Mouse (Mus musculus) layer of hippocampus, adult 18-20 months (tissue): Measurements from ENCODE around the gene Ints7. TPM values are rescaled to one million over a fixed set of nuclear protein-coding genes. Genes with fewer than 3 reads are reported as not detected.

Source experiments
- DNase-seq, 2 experiments: peaks; one replicate each; pipeline ENCODE4 v3.0.0; 2022; ENCODE audit warnings: low spot score in 2 of 2
- total RNA-seq, 2 experiments: library from RNA; stranded (reverse); gene quantifications; 2 replicates each; pipeline ENCODE4 v1.2.3; 2021

Gene Ints7
- total RNA-seq, 2 experiments from 2014 or later: 20.7 to 23.2 TPM

- DNase-seq: no peak
Measured at GRCm38 (mm10) chr1:191583836-191584235, 8.4 kb downstream of the Ints7 start.

GRCm38 (mm10) chr1:191584483-191584882 lies 9.0 kb downstream of the Ints7 start:
- no peak for DNase-seq

DNA sequence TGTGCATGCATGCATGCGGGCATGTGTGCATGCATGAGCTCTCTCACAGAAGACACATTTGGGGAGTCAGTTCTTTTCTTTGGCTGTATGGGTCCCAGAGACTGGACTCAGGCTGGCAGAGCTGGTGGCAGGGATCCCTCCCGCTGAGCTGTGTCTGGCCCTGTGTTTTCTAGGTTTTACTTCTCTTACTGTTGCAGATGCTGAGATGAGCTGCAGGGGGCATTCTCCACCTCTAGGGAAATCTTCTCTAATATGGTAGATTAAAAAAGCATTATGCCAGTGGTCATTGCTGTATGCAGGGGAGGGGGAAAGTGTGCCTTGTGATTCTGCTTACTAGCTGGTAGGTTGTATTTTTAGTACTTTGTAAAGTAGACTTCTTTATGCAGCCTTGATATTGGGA lies 10.3 kb downstream of the Ints7 start:
- DNase-seq: peak in 1 of 2 experiments; percentile 10

GRCm38 (mm10) chr1:191587062-191587461 lies 11.6 kb downstream of the Ints7 start:
- peak in 1 of 2 experiments; percentile 25 for DNase-seq

- no peak for DNase-seq
Measured at GRCm38 (mm10) chr1:191588749-191589148, 13.3 kb downstream of the Ints7 start.

- DNase-seq: peak in 1 of 2 experiments; percentile 36
Measured at GRCm38 (mm10) chr1:191592016-191592720, 16.7 kb downstream of the Ints7 start.

DNA sequence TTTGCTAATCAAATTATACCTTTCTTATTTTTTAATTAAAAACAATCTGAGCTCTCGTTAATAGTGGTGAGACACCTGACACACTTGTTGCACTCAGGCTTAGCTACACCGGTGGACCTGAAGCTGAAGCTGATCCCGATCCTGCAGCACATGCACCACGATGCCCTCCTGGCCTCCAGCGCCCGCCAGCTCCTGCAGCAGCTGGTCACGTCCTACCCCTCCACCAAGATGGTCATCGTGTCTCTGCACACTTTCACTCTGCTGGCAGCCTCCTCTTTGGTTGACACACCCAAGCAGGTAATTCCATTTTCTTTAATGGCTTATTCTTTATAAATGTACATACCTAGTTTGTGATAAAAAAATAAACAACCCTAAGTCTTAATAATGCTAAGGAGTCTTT lies 20.6 kb downstream of the Ints7 start:
- no peak for DNase-seq

- DNase-seq: no peak
Measured at GRCm38 (mm10) chr1:191599210-191599609, 23.8 kb downstream of the Ints7 start.

GRCm38 (mm10) chr1:191604690-191605089 lies 29.3 kb downstream of the Ints7 start:
- DNase-seq: peak in 1 of 2 experiments; percentile 26

GRCm38 (mm10) chr1:191609051-191609450 lies 33.6 kb downstream of the Ints7 start:
- no peak for DNase-seq

- DNase-seq: no peak
Measured at GRCm38 (mm10) chr1:191609578-191609977, 34.1 kb downstream of the Ints7 start.

DNA sequence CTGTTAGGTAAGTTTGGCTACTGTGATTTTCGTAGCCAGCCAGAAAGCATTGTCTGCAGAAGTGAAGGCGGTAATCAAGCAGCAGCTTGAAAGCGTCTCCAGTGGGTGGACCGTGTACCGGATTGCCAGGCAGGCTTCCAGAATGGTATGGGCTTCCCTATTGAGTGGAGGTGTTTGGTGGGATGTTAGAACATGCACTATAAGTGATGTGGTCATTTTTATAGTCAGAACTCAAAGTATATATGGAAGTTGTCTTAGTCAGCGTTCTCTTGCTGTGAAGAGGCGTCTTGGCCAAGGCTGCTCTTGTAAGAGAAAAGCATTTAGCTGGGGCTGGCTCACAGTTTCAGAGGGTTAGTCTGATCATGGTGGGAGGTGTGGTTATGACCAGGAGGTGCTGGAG lies 34.9 kb downstream of the Ints7 start:
- no peak for DNase-seq

- no peak for DNase-seq
Measured at GRCm38 (mm10) chr1:191611686-191612085, 36.2 kb downstream of the Ints7 start.

- no peak for DNase-seq
Measured at GRCm38 (mm10) chr1:191612877-191613276, 37.4 kb downstream of the Ints7 start.

DNA sequence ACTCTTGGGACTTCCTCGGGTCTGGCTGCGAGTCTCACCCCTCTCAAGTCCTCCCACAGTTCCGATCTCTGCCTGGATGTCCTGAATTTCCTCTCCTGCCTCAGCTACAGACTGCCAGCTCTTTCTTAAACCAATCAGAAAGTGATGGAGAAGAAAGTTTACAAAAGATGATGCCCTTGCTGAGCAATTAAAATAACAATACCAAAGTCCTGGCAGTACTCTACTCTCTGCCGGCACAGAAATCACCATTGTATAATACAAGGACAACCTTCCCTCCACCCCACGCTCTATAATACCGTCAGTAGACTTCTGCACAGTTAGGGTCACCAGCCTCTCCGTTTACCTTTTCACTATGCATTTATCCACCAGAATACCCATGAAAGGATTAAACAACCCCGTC lies 40.8 kb downstream of the Ints7 start:
- no peak for DNase-seq

- no peak for DNase-seq
Measured at GRCm38 (mm10) chr1:191617589-191617988, 42.2 kb downstream of the Ints7 start.

DNA sequence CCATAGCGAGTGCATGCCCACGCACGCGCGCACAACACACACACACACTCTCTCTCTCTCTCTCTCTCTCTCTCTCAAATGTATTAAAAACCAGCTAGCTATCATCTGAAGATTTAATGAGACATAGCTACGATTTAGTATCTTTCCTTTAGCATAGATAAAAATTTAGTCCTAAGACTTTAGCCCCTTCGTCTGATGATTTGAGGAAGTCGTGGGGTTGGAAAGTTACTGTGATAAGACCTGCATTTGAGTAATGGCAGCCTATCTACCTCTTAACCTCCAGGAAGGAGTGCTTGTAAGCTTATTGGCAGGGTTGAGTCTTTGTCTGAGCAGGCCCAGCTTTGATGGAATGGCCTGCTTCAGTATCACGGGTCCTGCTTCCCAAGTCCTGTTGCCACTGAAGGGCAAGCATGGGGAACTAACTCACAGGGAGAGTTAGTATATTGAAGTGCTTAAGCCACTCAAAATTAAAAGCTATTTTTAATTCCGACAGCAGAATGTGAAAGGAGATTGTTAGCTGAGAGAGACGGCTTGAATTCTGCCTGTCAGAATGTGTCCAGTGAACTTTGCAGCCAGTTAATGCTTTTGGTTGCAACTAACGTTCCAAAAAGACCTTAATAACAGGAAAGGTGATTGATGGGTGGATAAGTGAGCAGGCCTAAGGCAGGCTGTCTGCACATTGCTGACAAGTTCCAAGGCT lies 42.8 kb downstream of the Ints7 start:
- no peak for DNase-seq

DNA sequence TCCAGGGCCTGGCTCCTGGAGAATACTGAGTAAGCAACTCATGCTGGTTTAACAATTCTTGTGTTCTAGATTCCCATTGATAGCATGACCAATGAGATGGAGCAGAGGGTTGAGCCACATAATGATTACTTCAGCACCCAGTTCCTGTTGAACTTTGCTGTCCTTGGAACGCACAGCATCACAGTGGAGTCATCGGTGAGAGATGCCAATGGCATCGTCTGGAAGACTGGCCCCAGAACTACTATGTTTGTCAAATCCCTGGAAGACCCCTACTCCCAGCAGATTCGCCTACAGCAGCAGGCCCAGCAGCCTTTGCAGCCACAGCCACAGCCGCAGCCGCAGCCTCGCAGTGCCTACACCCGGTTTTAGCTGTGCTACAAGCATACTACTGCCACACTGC lies 45.7 kb downstream of the Ints7 start:
- no peak for DNase-seq

GRCm38 (mm10) chr1:191622801-191623200 lies 47.4 kb downstream of the Ints7 start:
- no peak for DNase-seq

GRCm38 (mm10) chr1:191624492-191624891 lies 49.1 kb downstream of the Ints7 start:
- no peak for DNase-seq

- no peak for DNase-seq
Measured at GRCm38 (mm10) chr1:191625026-191625425, 49.6 kb downstream of the Ints7 start.

DNA sequence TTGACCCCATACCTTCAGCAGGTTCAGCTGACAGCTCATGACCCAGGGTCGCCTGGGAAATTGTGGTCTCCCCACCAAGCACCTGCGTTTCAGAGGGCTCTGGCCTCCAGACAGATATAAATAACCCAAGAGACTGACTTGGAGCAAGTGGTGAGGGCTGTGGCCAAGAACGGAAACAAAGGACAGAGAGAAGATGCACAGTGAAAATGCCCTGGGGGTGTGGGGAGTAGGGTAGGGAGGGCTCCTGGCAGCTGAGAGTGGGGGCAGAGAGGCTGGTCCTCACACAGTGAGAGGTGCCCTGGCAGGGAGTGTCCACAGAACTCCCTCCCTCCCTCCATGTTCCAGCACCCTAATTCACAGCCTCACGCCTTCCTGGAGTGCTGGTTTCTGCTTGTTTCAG lies 50.2 kb downstream of the Ints7 start:
- DNase-seq: no peak
